Mouse (Mus musculus): Measurements from ENCODE around the gene Tmem80. TPM values are rescaled to one million over a fixed set of nuclear protein-coding genes. Genes with fewer than 3 reads are reported as not detected.
A peak's percentile ranks its signal among the peaks of the same experiment; 100 is the strongest.

The Tmem80 gene
- polyA plus RNA-seq, 1 experiment from 2014 or later: 40.2 TPM

GRCm38 (mm10) chr7:141363106-141363751, 35.7 kb downstream of the Tmem80 start:
- H3K4me2 ChIP-seq (ENCODE audit: low read depth, low read length): no peak overlapping the region
- H3K9me3 ChIP-seq (ENCODE audit: control insufficient read depth, low read length): no peaks in the 10 kb centered on the region
- H3K27me3 ChIP-seq (ENCODE audit: control insufficient read depth, insufficient read depth, low read length): peaks cover 9% of the 10 kb centered on the region; the same call in 1 of the 2 replicates
- H3K36me3 ChIP-seq (ENCODE audit: control insufficient read depth, insufficient read depth, low read length): no peaks in the 10 kb centered on the region
- H3K27ac ChIP-seq (ENCODE audit: low read depth, low read length): no peak overlapping the region
- WGBS: 59% methylated on average over 4 of the region's 4 CpGs
- no peak overlapping the region for H3K4me3 ChIP-seq (ENCODE audit: low read depth, low read length)
- peak; percentile 56; the same call in 1 of the 2 replicates for ATAC-seq (ENCODE audit: low read depth)
- H3K4me1 ChIP-seq (ENCODE audit: control insufficient read depth, insufficient read depth, low read length): no peaks in the 10 kb centered on the region
- no peak overlapping the region for H3K9ac ChIP-seq (replicated peaks; ENCODE audit: low read depth, low read length)

DNA sequence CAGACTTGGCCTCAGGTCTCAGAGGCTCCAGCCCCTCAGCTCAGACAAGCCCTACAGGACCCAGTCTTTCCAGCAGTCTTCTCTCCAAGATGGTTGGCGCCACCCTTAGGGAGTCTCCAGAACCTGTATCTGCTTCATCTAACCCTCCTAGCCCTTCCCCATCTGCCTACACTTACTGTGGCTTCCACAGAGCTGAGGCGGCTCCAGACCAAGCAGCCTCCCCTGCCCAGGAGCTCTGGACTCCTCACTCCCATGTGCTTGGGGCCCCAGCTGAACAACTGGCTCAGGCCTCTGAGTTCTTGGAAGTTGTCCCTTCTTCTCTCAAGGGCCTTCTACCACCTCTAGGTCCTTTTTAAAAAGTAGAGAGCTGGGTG, 36.2 kb downstream of the Tmem80 start:
- 79% methylated on average over 2 of the region's 2 CpGs for WGBS
- no peak overlapping the region for H3K4me3 ChIP-seq (ENCODE audit: low read depth, low read length)
- no peak overlapping the region for H3K27ac ChIP-seq (ENCODE audit: low read depth, low read length)
- peak; percentile 24; the same call in 1 of the 2 replicates for ATAC-seq (ENCODE audit: low read depth)
- H3K4me2 ChIP-seq (ENCODE audit: low read depth, low read length): no peak overlapping the region
- no peaks in the 10 kb centered on the region for H3K4me1 ChIP-seq (ENCODE audit: control insufficient read depth, insufficient read depth, low read length)
- H3K36me3 ChIP-seq (ENCODE audit: control insufficient read depth, insufficient read depth, low read length): no peaks in the 10 kb centered on the region
- no peaks in the 10 kb centered on the region for H3K9me3 ChIP-seq (ENCODE audit: control insufficient read depth, low read length)
- no peak overlapping the region for H3K9ac ChIP-seq (replicated peaks; ENCODE audit: low read depth, low read length)
- H3K27me3 ChIP-seq (ENCODE audit: control insufficient read depth, insufficient read depth, low read length): peaks cover 9% of the 10 kb centered on the region; the same call in 1 of the 2 replicates

DNA sequence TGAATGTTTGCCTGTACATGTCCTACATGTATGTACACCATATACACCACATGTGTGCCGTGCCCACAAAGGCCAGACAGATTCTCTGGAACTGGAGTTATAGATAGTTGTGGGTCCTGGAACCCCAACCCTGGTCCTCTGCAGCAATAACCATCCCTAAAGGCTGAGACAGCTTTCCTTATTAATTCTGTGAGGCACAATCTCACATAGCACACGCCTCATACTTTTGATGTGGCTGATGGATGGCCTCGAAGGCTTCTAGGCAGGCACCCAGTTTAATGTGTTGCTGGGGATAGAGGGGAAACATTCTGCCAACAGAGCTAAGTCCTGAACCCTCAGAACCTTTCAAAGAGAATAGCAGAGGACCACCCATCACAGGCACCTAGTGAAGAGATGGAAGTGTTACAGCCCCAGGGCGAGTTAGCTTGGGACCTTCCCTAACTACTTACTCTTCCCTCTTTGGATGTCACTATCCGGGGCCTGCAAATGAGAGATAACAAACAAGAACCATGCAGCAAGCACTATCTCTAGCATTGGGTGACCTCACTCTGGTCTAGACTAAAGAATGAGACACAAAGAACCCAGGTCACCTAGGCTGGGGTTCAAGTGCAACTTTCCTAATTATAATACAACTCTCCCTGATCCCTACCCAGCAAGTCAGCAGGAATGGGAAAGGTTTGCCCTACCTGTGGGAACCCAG, 37.0 kb downstream of the Tmem80 start:
- Histone ChIP-seq H3K4me1 (ENCODE audit: control insufficient read depth, insufficient read depth, low read length) (no peaks in the 10 kb centered on the region), H3K36me3 (ENCODE audit: control insufficient read depth, insufficient read depth, low read length) (no peaks in the 10 kb centered on the region), H3K9me3 (ENCODE audit: control insufficient read depth, low read length) (no peaks in the 10 kb centered on the region), H3K4me2 (ENCODE audit: low read depth, low read length) (no peak overlapping the region), H3K4me3 (ENCODE audit: low read depth, low read length) (no peak overlapping the region), H3K27ac (ENCODE audit: low read depth, low read length) (no peak overlapping the region), H3K27me3 (ENCODE audit: control insufficient read depth, insufficient read depth, low read length) (peaks cover 9% of the 10 kb centered on the region; the same call in 1 of the 2 replicates), H3K9ac (replicated peaks; ENCODE audit: low read depth, low read length) (no peak overlapping the region)
- no peak for ATAC-seq (ENCODE audit: low read depth)
- 83% methylated on average over 5 of the region's 5 CpGs for WGBS

DNA sequence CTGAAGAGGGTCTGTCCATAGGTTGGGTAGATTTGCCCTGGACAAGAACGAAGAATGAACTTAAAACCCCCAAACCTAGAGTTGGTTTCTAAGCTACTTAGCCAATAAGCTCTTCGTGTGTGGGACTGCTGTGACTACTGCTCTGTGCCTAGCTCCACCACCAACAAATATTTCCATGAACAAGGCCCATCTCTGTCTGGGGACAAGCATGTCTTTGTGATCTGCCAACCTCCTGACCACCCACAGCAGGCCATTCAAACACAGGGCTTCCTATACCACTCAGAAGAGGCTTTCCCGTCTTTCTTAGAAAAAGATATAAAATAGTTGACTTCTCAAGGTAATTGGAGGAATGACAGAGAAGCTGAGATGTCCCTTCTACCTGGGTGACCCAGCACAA, 37.5 kb downstream of the Tmem80 start:
- no peak overlapping the region for H3K9ac ChIP-seq (replicated peaks; ENCODE audit: low read depth, low read length)
- 77% methylated on average over 3 of the region's 3 CpGs for WGBS
- no peak for ATAC-seq (ENCODE audit: low read depth)

GRCm38 (mm10) chr7:141367358-141367757, 39.8 kb downstream of the Tmem80 start:
- Histone ChIP-seq H3K9me3 (ENCODE audit: control insufficient read depth, low read length) (no peaks in the 10 kb centered on the region), H3K36me3 (ENCODE audit: control insufficient read depth, insufficient read depth, low read length) (no peaks in the 10 kb centered on the region), H3K9ac (replicated peaks; ENCODE audit: low read depth, low read length) (no peak overlapping the region), H3K4me3 (ENCODE audit: low read depth, low read length) (no peak overlapping the region), H3K27ac (ENCODE audit: low read depth, low read length) (no peak overlapping the region), H3K4me2 (ENCODE audit: low read depth, low read length) (no peak overlapping the region), H3K27me3 (ENCODE audit: control insufficient read depth, insufficient read depth, low read length) (0 out of 2 replicates have a peak, but pooled peaks cover 2% of the 10 kb centered on the region), H3K4me1 (ENCODE audit: control insufficient read depth, insufficient read depth, low read length) (no peaks in the 10 kb centered on the region)
- no peak for ATAC-seq (ENCODE audit: low read depth)
- WGBS: 86% methylated on average over 4 of the region's 4 CpGs

More for the DNA sequence above, 37.5 kb downstream of the Tmem80 start:
- H3K4me2 ChIP-seq (ENCODE audit: low read depth, low read length): no peak overlapping the region
- no peak overlapping the region for H3K27ac ChIP-seq (ENCODE audit: low read depth, low read length)
- no peak overlapping the region for H3K4me3 ChIP-seq (ENCODE audit: low read depth, low read length)
- no peaks in the 10 kb centered on the region for H3K4me1 ChIP-seq (ENCODE audit: control insufficient read depth, insufficient read depth, low read length)
- peaks cover 9% of the 10 kb centered on the region; the same call in 1 of the 2 replicates for H3K27me3 ChIP-seq (ENCODE audit: control insufficient read depth, insufficient read depth, low read length)
- H3K9me3 ChIP-seq (ENCODE audit: control insufficient read depth, low read length): no peaks in the 10 kb centered on the region
- no peaks in the 10 kb centered on the region for H3K36me3 ChIP-seq (ENCODE audit: control insufficient read depth, insufficient read depth, low read length)

- no peak overlapping the region for H3K4me2 ChIP-seq (ENCODE audit: low read depth, low read length)
- H3K27me3 ChIP-seq (ENCODE audit: control insufficient read depth, insufficient read depth, low read length): no peaks in the 10 kb centered on the region
- no peak overlapping the region for H3K9ac ChIP-seq (replicated peaks; ENCODE audit: low read depth, low read length)
- no peaks in the 10 kb centered on the region for H3K36me3 ChIP-seq (ENCODE audit: control insufficient read depth, insufficient read depth, low read length)
- no peaks in the 10 kb centered on the region for H3K9me3 ChIP-seq (ENCODE audit: control insufficient read depth, low read length)
- H3K4me3 ChIP-seq (ENCODE audit: low read depth, low read length): no peak overlapping the region
- H3K27ac ChIP-seq (ENCODE audit: low read depth, low read length): no peak overlapping the region
- no peaks in the 10 kb centered on the region for H3K4me1 ChIP-seq (ENCODE audit: control insufficient read depth, insufficient read depth, low read length)
- 63% methylated on average over 5 of the region's 5 CpGs for WGBS
- no peak for ATAC-seq (ENCODE audit: low read depth)
Measured at GRCm38 (mm10) chr7:141369918-141370317, 42.4 kb downstream of the Tmem80 start.

GRCm38 (mm10) chr7:141371942-141372595, 44.5 kb downstream of the Tmem80 start:
- H3K4me3 ChIP-seq (ENCODE audit: low read depth, low read length): no peak overlapping the region
- H3K27me3 ChIP-seq (ENCODE audit: control insufficient read depth, insufficient read depth, low read length): no peaks in the 10 kb centered on the region
- no peak overlapping the region for H3K9ac ChIP-seq (replicated peaks; ENCODE audit: low read depth, low read length)
- H3K36me3 ChIP-seq (ENCODE audit: control insufficient read depth, insufficient read depth, low read length): no peaks in the 10 kb centered on the region
- no peak overlapping the region for H3K4me2 ChIP-seq (ENCODE audit: low read depth, low read length)
- no peaks in the 10 kb centered on the region for H3K9me3 ChIP-seq (ENCODE audit: control insufficient read depth, low read length)
- no peaks in the 10 kb centered on the region for H3K4me1 ChIP-seq (ENCODE audit: control insufficient read depth, insufficient read depth, low read length)
- 74% methylated on average over 6 of the region's 6 CpGs for WGBS
- no peak for ATAC-seq (ENCODE audit: low read depth)
- H3K27ac ChIP-seq (ENCODE audit: low read depth, low read length): no peak overlapping the region

- no peak for ATAC-seq (ENCODE audit: low read depth)
- Histone ChIP-seq H3K4me3 (ENCODE audit: low read depth, low read length) (no peak overlapping the region), H3K4me1 (ENCODE audit: control insufficient read depth, insufficient read depth, low read length) (no peaks in the 10 kb centered on the region), H3K27me3 (ENCODE audit: control insufficient read depth, insufficient read depth, low read length) (no peaks in the 10 kb centered on the region), H3K27ac (ENCODE audit: low read depth, low read length) (no peak overlapping the region), H3K9me3 (ENCODE audit: control insufficient read depth, low read length) (no peaks in the 10 kb centered on the region), H3K4me2 (ENCODE audit: low read depth, low read length) (no peak overlapping the region), H3K36me3 (ENCODE audit: control insufficient read depth, insufficient read depth, low read length) (no peaks in the 10 kb centered on the region), H3K9ac (replicated peaks; ENCODE audit: low read depth, low read length) (no peak overlapping the region)
- WGBS: 34% methylated on average over 6 of the region's 6 CpGs
Measured at GRCm38 (mm10) chr7:141373611-141374010, 46.1 kb downstream of the Tmem80 start.

DNA sequence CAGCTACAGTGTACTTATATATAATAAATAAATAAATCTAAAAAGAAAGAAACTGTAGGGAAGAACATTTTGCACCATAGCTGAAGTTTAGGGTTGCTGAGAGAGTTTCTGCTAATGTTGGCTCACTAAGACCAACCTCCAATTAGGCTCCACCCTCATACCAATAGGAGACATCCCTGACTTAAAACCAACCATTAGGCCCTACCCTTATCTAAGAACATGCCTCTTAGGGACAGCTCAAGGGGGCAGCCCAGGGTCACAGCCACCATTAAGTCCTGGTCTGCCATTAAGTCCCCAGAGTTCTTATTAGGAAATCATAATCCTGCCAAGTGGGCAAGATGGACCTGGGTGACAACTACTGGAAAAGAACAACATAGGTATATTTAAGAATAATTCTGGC, 46.9 kb downstream of the Tmem80 start:
- Histone ChIP-seq H3K36me3 (ENCODE audit: control insufficient read depth, insufficient read depth, low read length) (no peaks in the 10 kb centered on the region), H3K27ac (ENCODE audit: low read depth, low read length) (no peak overlapping the region), H3K27me3 (ENCODE audit: control insufficient read depth, insufficient read depth, low read length) (no peaks in the 10 kb centered on the region), H3K4me3 (ENCODE audit: low read depth, low read length) (no peak overlapping the region), H3K9ac (replicated peaks; ENCODE audit: low read depth, low read length) (no peak overlapping the region), H3K9me3 (ENCODE audit: control insufficient read depth, low read length) (no peaks in the 10 kb centered on the region), H3K4me1 (ENCODE audit: control insufficient read depth, insufficient read depth, low read length) (no peaks in the 10 kb centered on the region), H3K4me2 (ENCODE audit: low read depth, low read length) (no peak overlapping the region)
- ATAC-seq (ENCODE audit: low read depth): no peak

Data from neural tube, embryonic 14.5 days (tissue).